Mouse (Mus musculus) gastrocnemius, postnatal 10 days (tissue): ENCODE measurements around the gene 2310057M21Rik. TPM values are rescaled to one million over a fixed set of nuclear protein-coding genes. Genes with fewer than 3 reads are reported as not detected.
"Not testable (repeated sequence)": the region's sequence is repeated elsewhere in the genome, so short reads cannot be mapped to it uniquely, and the experiment has no call there.

Experiments used
- DNase-seq: peaks from one replicate; pipeline ENCODE4 v3.0.0; 2021; ENCODE audit warnings: mixed read lengths
- long read RNA-seq, 2 experiments: library from polyadenylated mRNA; stranded (forward); transcript quantifications; one replicate each; pipeline ENCODE4 v2.0.0; 2021
- total RNA-seq, 2 experiments: library from RNA; stranded (reverse); gene quantifications; 2 replicates each; pipeline ENCODE4 v1.2.3; 2021

Gene 2310057M21Rik
- total RNA-seq, result 10 to 100 TPM; 14.2 to 15.0 TPM
- long read RNA-seq, experiment 1, full-length matches to known transcripts, result 10 of 13 reads
- long read RNA-seq, experiment 1, partial matches to known transcripts, result 0 of 13 reads
- long read RNA-seq, experiment 1, other reads (novel, unspliced or antisense), result 3 of 13 reads
- long read RNA-seq, experiment 2, full-length matches to known transcripts, result 15 of 20 reads
- long read RNA-seq, experiment 2, partial matches to known transcripts, result 0 of 20 reads
- long read RNA-seq, experiment 2, other reads (novel, unspliced or antisense), result 5 of 20 reads

- DNase-seq, result peak; percentile 93
Observed at GRCm38 (mm10) chr7:131362615-131363300, at the start of gene 2310057M21Rik. TSS of gene 2310057M21Rik (minus strand) at chr7:131362759.

GRCm38 (mm10) chr7:131411941-131412270 lies 49.3 kb upstream of the 2310057M21Rik start:
- DNase-seq, result no peak

GRCm38 (mm10) chr7:131411221-131411940 lies 48.8 kb upstream of the 2310057M21Rik start:
- DNase-seq, result peak; percentile 17

GRCm38 (mm10) chr7:131410416-131411058 lies 48.0 kb upstream of the 2310057M21Rik start, which contains the start of the genes Ikzf5 and Acadsb:
TSS of gene Ikzf5 (minus strand) at chr7:131410521.
TSS of gene Acadsb (plus strand) at chr7:131410601.
- peak; percentile 98 for DNase-seq

GRCm38 (mm10) chr7:131409988-131410385 lies 47.4 kb upstream of the 2310057M21Rik start:
- no peak for DNase-seq

- DNase-seq, result no peak
Observed at GRCm38 (mm10) chr7:131409321-131409987, 46.9 kb upstream of the 2310057M21Rik start.

GRCm38 (mm10) chr7:131391761-131392160 lies 29.2 kb upstream of the 2310057M21Rik start:
- DNase-seq, result not testable (repeated sequence)

GRCm38 (mm10) chr7:131371880-131372651 lies 9.5 kb upstream of the 2310057M21Rik start:
- DNase-seq, result no peak

GRCm38 (mm10) chr7:131371470-131371860 lies 8.9 kb upstream of the 2310057M21Rik start:
- DNase-seq, result no peak

- peak; percentile 89 for DNase-seq
Observed at GRCm38 (mm10) chr7:131370648-131371469, 8.3 kb upstream of the 2310057M21Rik start, which contains the start of gene Pstk. TSS of gene Pstk (plus strand) at chr7:131371141.

GRCm38 (mm10) chr7:131364131-131364530 lies 1.6 kb upstream of the 2310057M21Rik start:
- DNase-seq, result no peak

- no peak for DNase-seq
Observed at GRCm38 (mm10) chr7:131362269-131362614, 317 bp downstream of the 2310057M21Rik start.

GRCm38 (mm10) chr7:131356105-131356504 lies 6.5 kb downstream of the 2310057M21Rik start:
- DNase-seq, result no peak

GRCm38 (mm10) chr7:131345856-131346541 lies 16.6 kb downstream of the 2310057M21Rik start:
- no peak for DNase-seq

GRCm38 (mm10) chr7:131337502-131338068 lies 25.0 kb downstream of the 2310057M21Rik start:
- no peak for DNase-seq

GRCm38 (mm10) chr7:131333564-131333963 lies 29.0 kb downstream of the 2310057M21Rik start, which contains the start of gene Fam24a:
TSS of gene Fam24a (plus strand) at chr7:131333864.
- no peak for DNase-seq

GRCm38 (mm10) chr7:131331688-131332087 lies 30.9 kb downstream of the 2310057M21Rik start:
- no peak for DNase-seq

GRCm38 (mm10) chr7:131329416-131329815 lies 33.1 kb downstream of the 2310057M21Rik start, which contains the start of gene Fam24b:
TSS of gene Fam24b (minus strand) at chr7:131329516.
- DNase-seq, result no peak

GRCm38 (mm10) chr7:131327054-131327453 lies 35.5 kb downstream of the 2310057M21Rik start:
- DNase-seq, result no peak
